26 mouse cellular contexts compared by ENCODE assay signal in the genomic region with DNA sequence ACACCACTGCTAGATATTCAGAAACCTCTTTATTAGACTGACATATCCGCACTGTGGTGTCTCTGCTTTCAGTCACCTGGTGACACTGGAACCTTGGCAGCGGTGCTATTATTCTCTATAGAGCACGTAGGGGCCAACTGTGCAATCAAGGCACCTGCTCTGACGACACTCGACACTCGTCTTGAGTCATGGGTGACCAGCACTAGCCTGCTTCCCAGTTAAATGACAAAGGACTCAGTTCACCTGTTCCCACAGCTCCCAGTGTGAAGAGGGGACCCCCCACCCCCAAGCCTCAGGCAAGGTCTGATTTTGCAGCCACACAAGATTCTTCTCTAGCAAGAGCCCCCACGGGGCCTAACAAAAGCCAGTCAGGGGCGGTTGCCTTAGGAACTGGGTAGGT. TPM values are rescaled to one million over a fixed set of nuclear protein-coding genes. Genes with fewer than 3 reads are reported as not detected.
A peak's percentile ranks its signal among the peaks of the same experiment; 100 is the strongest.
DNase-seq lines count a peak whose midpoint lies in the region; ATAC-seq and TF ChIP-seq lines count a peak whose summit lies in the region.
"Had no signal": no experiment of that assay in that cellular context is flagged by ENCODE, and none has a peak within 500 bp of the region (broad histone marks: within the 10 kb centered on the region; RNA-seq: fewer than 3 reads in every experiment).

No protein-coding gene starts in this region.

- DNase-seq in forebrain, embryonic 10.5 days (ENCODE audit: extremely low spot score, low spot score): peak; percentile 39
- DNase-seq in midbrain, embryonic 10.5 days (ENCODE audit: low spot score): peak; percentile 27
- no peak for DNase-seq in heart, embryonic 10.5 days (ENCODE audit: low spot score)
- DNase-seq: adrenal gland, adult 8-10 months; adrenal gland, postnatal 14 days; adrenal gland, postnatal 36 days; B cell, adult 2 months; cerebellum, adult 11-12 months; cerebellum, adult 2 months; cerebellum, adult 9-10 months; cerebellum, postnatal 10 days; cerebellum, postnatal 25 days; forebrain, postnatal 0 days had no signal

- peaks cover 73% of the 10 kb centered on the region for H3K4me1 ChIP-seq in forebrain, embryonic 10.5 days
- H3K4me1 ChIP-seq in forebrain, embryonic 15.5 days: peaks cover 29% of the 10 kb centered on the region
- H3K4me1 ChIP-seq in midbrain, embryonic 10.5 days: peaks cover 91% of the 10 kb centered on the region
- H3K4me1 ChIP-seq in midbrain, embryonic 16.5 days (ENCODE audit: control insufficient read depth, insufficient read depth, low read length): peaks cover 14% of the 10 kb centered on the region
- H3K4me1 ChIP-seq in midbrain, embryonic 12.5 days: peaks cover 58% of the 10 kb centered on the region
- peaks cover 37% of the 10 kb centered on the region for H3K4me1 ChIP-seq in midbrain, embryonic 15.5 days
- H3K4me1 ChIP-seq in E14TG2a.4 (replicated peaks; ENCODE audit: low read depth, low read length): peaks cover 69% of the 10 kb centered on the region
- H3K4me1 ChIP-seq in heart, embryonic 10.5 days: peaks cover 15% of the 10 kb centered on the region

- H3K9me3 ChIP-seq in forebrain, embryonic 10.5 days: no peaks in the 10 kb centered on the region
- H3K9me3 ChIP-seq in forebrain, embryonic 15.5 days: no peaks in the 10 kb centered on the region
- H3K9me3 ChIP-seq in midbrain, embryonic 10.5 days (replicated peaks): no peaks in the 10 kb centered on the region
- no peaks in the 10 kb centered on the region for H3K9me3 ChIP-seq in midbrain, embryonic 16.5 days (replicated peaks; ENCODE audit: control insufficient read depth, low read length, poor library complexity, severe bottlenecking)
- no peaks in the 10 kb centered on the region for H3K9me3 ChIP-seq in midbrain, embryonic 12.5 days
- no peaks in the 10 kb centered on the region for H3K9me3 ChIP-seq in midbrain, embryonic 15.5 days
- H3K9me3 ChIP-seq in E14TG2a.4 (ENCODE audit: low read length): no peaks in the 10 kb centered on the region
- no peaks in the 10 kb centered on the region for H3K9me3 ChIP-seq in heart, embryonic 10.5 days
- H3K9me3 ChIP-seq: embryonic facial prominence, embryonic 10.5 days; embryonic facial prominence, embryonic 12.5 days; forebrain, embryonic 12.5 days; G1E had no signal

- 0 out of 2 replicates have a peak overlapping the region, but pooled peaks have one; percentile 0 for H3K4me3 ChIP-seq in forebrain, embryonic 10.5 days
- no peak overlapping the region for H3K4me3 ChIP-seq in forebrain, embryonic 15.5 days
- 0 out of 2 replicates have a peak overlapping the region, but pooled peaks have one; percentile 4 for H3K4me3 ChIP-seq in midbrain, embryonic 10.5 days
- no peak overlapping the region for H3K4me3 ChIP-seq in midbrain, embryonic 16.5 days (ENCODE audit: low read depth, low read length)
- H3K4me3 ChIP-seq in midbrain, embryonic 12.5 days: no peak overlapping the region
- no peak overlapping the region for H3K4me3 ChIP-seq in midbrain, embryonic 15.5 days
- 0 out of 2 replicates have a peak overlapping the region, but pooled peaks have one; percentile 13 for H3K4me3 ChIP-seq in E14TG2a.4 (replicated peaks; ENCODE audit: low read length)
- H3K4me3 ChIP-seq in heart, embryonic 10.5 days: no peak overlapping the region
- H3K4me3 ChIP-seq: embryonic facial prominence, embryonic 10.5 days; forebrain, embryonic 12.5 days had no signal

- H3K36me3 ChIP-seq in forebrain, embryonic 10.5 days (replicated peaks): no peaks in the 10 kb centered on the region
- H3K36me3 ChIP-seq in forebrain, embryonic 15.5 days: no peaks in the 10 kb centered on the region
- no peaks in the 10 kb centered on the region for H3K36me3 ChIP-seq in midbrain, embryonic 10.5 days
- H3K36me3 ChIP-seq in midbrain, embryonic 16.5 days (ENCODE audit: control insufficient read depth, insufficient read depth, low read length): no peaks in the 10 kb centered on the region
- H3K36me3 ChIP-seq in midbrain, embryonic 12.5 days: no peaks in the 10 kb centered on the region
- H3K36me3 ChIP-seq in midbrain, embryonic 15.5 days (replicated peaks): no peaks in the 10 kb centered on the region
- no peaks in the 10 kb centered on the region for H3K36me3 ChIP-seq in E14TG2a.4 (ENCODE audit: insufficient read depth, low read length)
- no peaks in the 10 kb centered on the region for H3K36me3 ChIP-seq in heart, embryonic 10.5 days
- H3K36me3 ChIP-seq: embryonic facial prominence, embryonic 10.5 days; embryonic facial prominence, embryonic 12.5 days; forebrain, embryonic 12.5 days; G1E had no signal

- H3K9ac ChIP-seq in forebrain, embryonic 15.5 days (replicated peaks): no peak overlapping the region
- H3K9ac ChIP-seq in midbrain, embryonic 16.5 days (ENCODE audit: low read depth, low read length): no peak overlapping the region
- H3K9ac ChIP-seq in midbrain, embryonic 12.5 days (replicated peaks): no peak overlapping the region
- H3K9ac ChIP-seq in midbrain, embryonic 15.5 days: no peak overlapping the region
- H3K9ac ChIP-seq: embryonic facial prominence, embryonic 12.5 days; forebrain, embryonic 12.5 days; forebrain, postnatal 0 days had no signal

- H3K27me3 ChIP-seq in forebrain, embryonic 10.5 days (ENCODE audit: poor library complexity, severe bottlenecking): peaks cover 97% of the 10 kb centered on the region
- peaks cover 83% of the 10 kb centered on the region for H3K27me3 ChIP-seq in forebrain, embryonic 15.5 days
- peaks cover 99% of the 10 kb centered on the region for H3K27me3 ChIP-seq in midbrain, embryonic 10.5 days (ENCODE audit: low read depth, poor library complexity, severe bottlenecking)
- peaks cover 64% of the 10 kb centered on the region for H3K27me3 ChIP-seq in midbrain, embryonic 16.5 days (ENCODE audit: control insufficient read depth, insufficient read depth, low read depth, low read length)
- peaks cover 85% of the 10 kb centered on the region for H3K27me3 ChIP-seq in midbrain, embryonic 12.5 days
- peaks cover 69% of the 10 kb centered on the region for H3K27me3 ChIP-seq in midbrain, embryonic 15.5 days (replicated peaks)
- H3K27me3 ChIP-seq in E14TG2a.4 (ENCODE audit: insufficient read depth, low read length): peaks cover 61% of the 10 kb centered on the region
- H3K27me3 ChIP-seq in heart, embryonic 10.5 days (ENCODE audit: insufficient read depth, poor library complexity, severe bottlenecking): peaks cover 97% of the 10 kb centered on the region

- no peak for ATAC-seq in forebrain, embryonic 15.5 days (replicated peaks)
- ATAC-seq in midbrain, embryonic 16.5 days: no peak
- ATAC-seq in midbrain, embryonic 12.5 days (ENCODE audit: low FRiP score, low read depth): no peak
- ATAC-seq in midbrain, embryonic 15.5 days (replicated peaks): no peak
- ATAC-seq: activated CD4-positive, CD25-positive, alpha-beta regulatory T cell, adult 4 months; CD4-positive, CD25-positive, alpha-beta regulatory T cell, adult 4 months; forebrain, postnatal 0 days; Patski had no signal

- no peak overlapping the region for H3K27ac ChIP-seq in forebrain, embryonic 10.5 days
- no peak overlapping the region for H3K27ac ChIP-seq in forebrain, embryonic 15.5 days (replicated peaks)
- no peak overlapping the region for H3K27ac ChIP-seq in midbrain, embryonic 10.5 days (replicated peaks)
- H3K27ac ChIP-seq in midbrain, embryonic 16.5 days (ENCODE audit: low read length): no peak overlapping the region
- no peak overlapping the region for H3K27ac ChIP-seq in midbrain, embryonic 12.5 days (replicated peaks)
- H3K27ac ChIP-seq in midbrain, embryonic 15.5 days: no peak overlapping the region
- no peak overlapping the region for H3K27ac ChIP-seq in heart, embryonic 10.5 days
- H3K27ac ChIP-seq: embryonic facial prominence, embryonic 10.5 days; embryonic facial prominence, embryonic 12.5 days; forebrain, embryonic 12.5 days had no signal

- WGBS in forebrain, embryonic 10.5 days: 5% methylated on average over 8 of the region's 8 CpGs
- 5% methylated on average over 8 of the region's 8 CpGs for WGBS in forebrain, embryonic 15.5 days
- WGBS in midbrain, embryonic 10.5 days: 7% methylated on average over 8 of the region's 8 CpGs
- 15% methylated on average over 8 of the region's 8 CpGs for WGBS in midbrain, embryonic 16.5 days
- 8% methylated on average over 8 of the region's 8 CpGs for WGBS in midbrain, embryonic 12.5 days
- WGBS in midbrain, embryonic 15.5 days: 21% methylated on average over 8 of the region's 8 CpGs
- WGBS in heart, embryonic 10.5 days: 33% methylated on average over 8 of the region's 8 CpGs

- no peak overlapping the region for H3K4me2 ChIP-seq in forebrain, embryonic 15.5 days (replicated peaks)
- H3K4me2 ChIP-seq in midbrain, embryonic 16.5 days (ENCODE audit: low read length): no peak overlapping the region
- 0 out of 2 replicates have a peak overlapping the region, but pooled peaks have one; percentile 7 for H3K4me2 ChIP-seq in midbrain, embryonic 12.5 days (replicated peaks)
- no peak overlapping the region for H3K4me2 ChIP-seq in midbrain, embryonic 15.5 days
- H3K4me2 ChIP-seq: embryonic facial prominence, embryonic 12.5 days; forebrain, embryonic 12.5 days had no signal

- TF ChIP-seq CTCF in E14TG2a.4 (conservative IDR thresholded peaks at IDR 0.05; ENCODE audit: low read length): no peak

RNA-seq across cellular contexts. Expression of gene Foxn4, which starts 1.7 kb away (rescaled TPM):
- polyA plus RNA-seq in forebrain, embryonic 10.5 days (2016; fragmentation: Nextera tagmentation; extraction: Ambion mirVana): 0.42 and 0.80 TPM in 2 replicates
- polyA plus RNA-seq in forebrain, embryonic 15.5 days (2015; fragmentation: Nextera tagmentation; extraction: Ambion mirVana): 0.11 and 0.56 TPM in 2 replicates
- 7.2 and 11.1 TPM in 2 replicates for polyA plus RNA-seq in midbrain, embryonic 10.5 days (2016; fragmentation: Nextera tagmentation; extraction: Ambion mirVana)
- 0.32 and 0.36 TPM in 2 replicates for polyA plus RNA-seq in midbrain, embryonic 16.5 days (2015; fragmentation: Nextera tagmentation; extraction: Ambion mirVana)
- 11.0 and 12.4 TPM in 2 replicates for polyA plus RNA-seq in midbrain, embryonic 12.5 days (2016; fragmentation: Nextera tagmentation; extraction: Ambion mirVana)
- 0.88 and 0.89 TPM in 2 replicates for polyA plus RNA-seq in midbrain, embryonic 15.5 days (2015; fragmentation: Nextera tagmentation; extraction: Ambion mirVana)
- polyA plus RNA-seq in heart, embryonic 10.5 days (2016; fragmentation: Nextera tagmentation; extraction: Ambion mirVana): not detected in 2 replicates
- polyA plus RNA-seq: activated CD4-positive, CD25-positive, alpha-beta regulatory T cell, adult 4 months; CD4-positive, CD25-positive, alpha-beta regulatory T cell, adult 4 months; cerebellum, adult 2 months; cortical plate, adult 2 months; G1E; Patski had no signal

RNA-seq across cellular contexts. Expression of gene Myo1h, which starts 13.6 kb away (rescaled TPM):
- 0.80 and 0.82 TPM in 2 replicates for polyA plus RNA-seq in forebrain, embryonic 10.5 days (2016; fragmentation: Nextera tagmentation; extraction: Ambion mirVana)
- polyA plus RNA-seq in forebrain, embryonic 15.5 days (2015; fragmentation: Nextera tagmentation; extraction: Ambion mirVana): 0.57 and 0.80 TPM in 2 replicates
- 0.57 and 0.75 TPM in 2 replicates for polyA plus RNA-seq in midbrain, embryonic 10.5 days (2016; fragmentation: Nextera tagmentation; extraction: Ambion mirVana)
- polyA plus RNA-seq in midbrain, embryonic 16.5 days (2015; fragmentation: Nextera tagmentation; extraction: Ambion mirVana): 0.82 and 0.97 TPM in 2 replicates
- 0.40 and 0.68 TPM in 2 replicates for polyA plus RNA-seq in midbrain, embryonic 12.5 days (2016; fragmentation: Nextera tagmentation; extraction: Ambion mirVana)
- polyA plus RNA-seq in midbrain, embryonic 15.5 days (2015; fragmentation: Nextera tagmentation; extraction: Ambion mirVana): 0.69 and 1.1 TPM in 2 replicates
- polyA plus RNA-seq in heart, embryonic 10.5 days (2016; fragmentation: Nextera tagmentation; extraction: Ambion mirVana): 0.71 and 0.82 TPM in 2 replicates
- polyA plus RNA-seq: G1E had no signal

Comparison
In these comparisons a context has a peak if more than half of its experiments do, and no peak if none do; other contexts are left out.
1. H3K4me3 ChIP-seq: peak in forebrain, embryonic 10.5 days (single experiment), midbrain, embryonic 10.5 days (single experiment) and E14TG2a.4 (single experiment); none in forebrain, embryonic 15.5 days (single experiment), midbrain, embryonic 16.5 days (single experiment), midbrain, embryonic 12.5 days (single experiment), midbrain, embryonic 15.5 days (single experiment) and heart, embryonic 10.5 days (single experiment).